Mouse (Mus musculus): ENCODE data around the gene Raly.
A peak's percentile ranks its signal among the peaks of the same experiment; 100 is the strongest.

Gene Raly

GRCm38 (mm10) chr2:154790656-154791483 lies at the start of gene Raly, which contains the start of gene a:
Gene Raly, plus strand, starts transcription at chr2:154791096.
Gene a, plus strand, starts transcription at chr2:154791402.
- DNase-seq (ENCODE audit: low spot score) = peak; percentile 97

GRCm38 (mm10) chr2:154742911-154743819 lies 47.7 kb upstream of the Raly start:
- no peak for DNase-seq (ENCODE audit: low spot score)

DNA sequence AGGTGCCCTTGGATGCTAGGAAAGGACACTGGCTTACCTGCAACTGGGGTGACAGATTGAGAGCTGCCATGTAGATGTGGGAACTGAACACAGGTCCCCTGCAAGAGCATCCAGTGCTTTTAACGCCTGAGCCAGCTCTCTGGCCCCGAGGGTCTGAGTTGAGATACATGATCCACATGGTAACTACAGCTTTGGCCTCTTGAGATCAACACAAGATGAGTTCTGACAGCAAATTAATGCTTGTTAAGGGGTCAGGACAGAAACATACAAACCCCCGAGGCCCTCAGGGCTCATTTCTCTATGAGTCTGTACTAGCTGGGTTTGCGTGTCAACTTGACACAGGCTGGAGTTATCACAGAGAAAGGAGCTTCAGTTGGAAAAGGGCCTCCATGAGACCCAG lies 47.0 kb upstream of the Raly start:
- no peak for DNase-seq (ENCODE audit: low spot score)

GRCm38 (mm10) chr2:154748383-154748782 lies 42.5 kb upstream of the Raly start:
- DNase-seq (ENCODE audit: low spot score) = no peak

- DNase-seq (ENCODE audit: low spot score) = no peak
Measured at GRCm38 (mm10) chr2:154749046-154750036, 41.6 kb upstream of the Raly start.

DNA sequence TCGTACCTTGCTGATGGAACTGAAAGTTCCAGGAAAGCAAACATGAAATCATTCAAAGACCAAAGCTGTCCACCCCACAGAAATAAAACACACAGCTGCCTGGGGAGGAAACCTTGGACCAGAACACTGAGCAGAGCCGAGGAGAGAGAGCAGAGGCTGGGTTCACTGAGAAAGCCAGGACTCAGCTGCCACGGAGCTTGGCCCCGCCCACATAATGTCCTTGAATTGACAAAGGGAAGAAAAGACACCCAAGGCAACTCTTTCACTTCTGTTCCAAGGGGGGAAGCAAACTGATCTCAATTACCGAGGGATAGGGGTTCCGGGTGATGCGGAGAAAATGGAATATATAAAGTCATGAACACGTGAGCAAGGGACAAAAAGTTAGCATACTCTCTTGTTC lies 39.0 kb upstream of the Raly start:
- no peak for DNase-seq (ENCODE audit: low spot score)

DNA sequence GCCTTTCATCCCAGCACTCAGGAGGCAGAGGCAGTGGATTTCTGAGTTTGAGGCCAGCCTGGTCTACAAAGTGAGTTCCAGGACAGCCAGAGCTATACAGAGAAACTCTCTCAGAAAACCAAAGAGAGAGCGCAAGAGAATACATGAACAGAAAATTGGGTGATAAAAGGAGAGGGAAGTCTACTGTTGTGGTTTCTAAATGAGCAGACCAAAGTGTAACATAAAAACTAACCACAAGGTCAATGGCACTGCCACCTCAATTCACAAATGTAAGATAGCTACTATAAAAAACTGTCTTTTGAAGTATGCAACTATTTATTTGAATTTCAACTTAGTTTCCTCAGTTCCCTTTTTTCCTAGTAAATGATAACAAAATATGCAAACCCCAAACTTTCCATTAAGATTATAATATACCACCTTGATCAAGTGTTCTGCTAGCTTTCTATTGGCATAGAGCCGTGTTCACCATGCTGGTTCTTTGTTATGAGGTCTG lies 36.8 kb upstream of the Raly start:
- DNase-seq (ENCODE audit: low spot score) = no peak

DNA sequence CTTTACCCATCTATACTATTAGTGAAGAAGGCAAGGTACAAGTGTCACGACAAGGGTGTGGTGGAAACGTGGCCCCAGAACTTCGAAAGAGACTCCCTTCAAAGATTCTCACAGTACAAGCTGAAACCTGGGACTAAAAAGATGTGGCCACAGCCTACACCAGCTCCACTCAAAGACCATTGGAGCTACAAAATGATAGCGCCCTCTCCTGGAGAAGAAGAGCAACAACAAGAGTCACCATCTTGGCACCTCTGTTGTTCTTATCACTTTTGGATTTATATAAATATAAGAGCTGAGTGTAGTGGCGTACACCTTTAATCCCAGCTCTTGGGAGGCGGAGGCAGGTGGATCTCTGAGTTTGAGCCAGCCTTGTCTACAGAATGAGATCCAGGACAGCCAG lies 35.1 kb upstream of the Raly start:
- DNase-seq (ENCODE audit: low spot score) = no peak

DNA sequence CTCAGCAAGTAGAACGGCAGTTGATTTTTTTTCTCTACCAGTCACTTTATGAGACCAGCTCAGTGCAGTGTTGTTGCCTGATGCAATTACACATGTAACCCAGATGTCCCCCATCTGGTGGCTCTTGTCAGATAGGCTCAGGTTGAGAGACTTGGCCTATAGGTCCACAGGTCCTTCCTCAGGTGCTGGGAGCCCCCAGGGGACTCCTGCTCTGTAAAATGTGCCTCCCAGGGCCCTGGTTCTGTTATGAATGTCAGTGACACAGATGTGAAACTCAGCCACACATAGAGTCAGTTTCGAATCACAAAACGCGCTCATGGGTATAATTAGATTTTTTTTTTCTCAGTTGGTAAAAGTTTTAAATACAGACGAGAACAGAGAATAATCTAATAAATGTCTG lies 33.2 kb upstream of the Raly start:
- DNase-seq (ENCODE audit: low spot score) = no peak

GRCm38 (mm10) chr2:154758454-154758853 lies 32.4 kb upstream of the Raly start:
- no peak for DNase-seq (ENCODE audit: low spot score)

- no peak for DNase-seq (ENCODE audit: low spot score)
Measured at GRCm38 (mm10) chr2:154763226-154763625, 27.7 kb upstream of the Raly start.

- no peak for DNase-seq (ENCODE audit: low spot score)
Measured at GRCm38 (mm10) chr2:154764828-154765497, 25.9 kb upstream of the Raly start.

DNA sequence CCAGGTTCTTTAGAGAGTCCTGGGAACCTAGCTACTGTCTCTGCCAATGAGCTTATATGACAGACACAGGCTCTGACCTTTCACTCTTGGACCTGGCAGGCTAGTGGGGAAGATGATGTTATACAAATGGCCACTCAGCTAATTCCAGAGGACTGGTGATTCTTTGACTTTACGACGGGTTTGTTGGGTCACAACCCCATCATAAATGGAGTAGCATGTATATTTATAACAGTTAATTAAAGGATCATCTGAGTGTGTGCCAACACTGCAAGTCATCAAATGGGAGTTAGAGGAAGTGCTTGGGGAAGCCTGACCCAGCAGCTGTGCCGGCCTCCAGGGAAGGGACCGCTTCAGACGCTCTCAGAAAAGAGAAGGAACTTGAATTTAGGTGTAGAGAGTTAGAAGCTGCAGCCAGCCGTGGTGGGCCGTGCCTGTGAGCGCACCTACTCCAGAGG lies 25.3 kb upstream of the Raly start:
- DNase-seq (ENCODE audit: low spot score) = no peak

GRCm38 (mm10) chr2:154767051-154767450 lies 23.8 kb upstream of the Raly start:
- no peak for DNase-seq (ENCODE audit: low spot score)

DNA sequence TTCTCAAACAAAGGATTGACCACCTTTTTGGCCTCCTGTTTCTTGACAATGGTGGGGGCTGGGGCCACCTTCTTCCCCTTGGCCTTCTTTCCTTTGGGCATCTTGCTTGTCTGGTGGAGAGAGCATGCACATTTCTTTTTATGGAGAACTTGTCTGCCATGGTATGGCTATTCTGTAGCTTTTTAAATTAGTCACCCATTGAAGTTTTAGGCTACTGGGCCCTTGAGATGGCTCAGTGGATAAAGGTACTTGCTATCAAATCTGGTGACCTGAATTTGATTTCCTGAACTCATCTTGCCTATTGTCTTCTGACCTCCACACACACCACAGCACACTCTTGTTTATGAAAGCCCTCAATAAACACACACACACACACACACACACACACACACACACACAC lies 21.0 kb upstream of the Raly start, which contains the start of gene Gm14214:
Gene Gm14214 (minus strand): TSS at position 101 of the 400 bp plus-strand sequence.
- no peak for DNase-seq (ENCODE audit: low spot score)

DNA sequence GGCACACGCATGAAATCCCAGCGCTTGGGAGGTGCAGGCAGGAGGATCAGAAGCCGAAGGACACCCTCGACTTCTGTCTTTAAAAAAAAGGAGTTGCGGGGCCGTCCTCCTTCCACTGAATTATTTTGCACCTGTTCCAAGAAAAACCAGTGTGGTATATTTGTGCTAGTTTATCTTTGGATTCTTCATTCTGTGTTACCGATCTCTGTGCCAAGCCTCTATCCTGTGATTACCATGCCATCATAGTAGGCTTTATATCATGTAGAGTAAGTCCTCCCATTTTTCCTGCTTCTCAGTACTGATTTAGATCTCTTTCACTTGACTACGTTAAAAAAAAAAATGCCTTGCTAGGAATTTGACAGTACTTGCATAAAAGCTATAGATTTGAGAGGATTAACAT lies 19.3 kb upstream of the Raly start:
- DNase-seq (ENCODE audit: low spot score) = no peak

GRCm38 (mm10) chr2:154774032-154774431 lies 16.9 kb upstream of the Raly start:
- no peak for DNase-seq (ENCODE audit: low spot score)

DNA sequence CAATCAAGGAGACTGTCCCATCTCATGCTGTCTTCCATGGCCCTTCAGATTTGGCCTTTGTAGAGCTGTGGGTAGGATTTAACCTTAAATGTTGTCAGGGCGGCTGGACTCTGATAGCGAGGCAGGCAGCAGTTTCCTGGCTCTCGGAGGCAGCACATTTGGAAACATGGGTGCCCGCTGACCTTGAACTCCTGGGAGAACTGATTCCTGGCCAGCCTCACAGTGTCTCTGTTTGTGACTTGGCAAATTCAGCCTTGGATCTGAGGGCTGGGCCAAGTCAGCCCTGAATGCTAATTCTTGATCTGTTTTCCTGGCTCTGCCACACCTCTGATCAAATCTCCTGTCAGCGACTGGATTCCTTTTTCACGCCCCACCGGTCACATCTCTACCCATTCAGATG lies 14.4 kb upstream of the Raly start:
- no peak for DNase-seq (ENCODE audit: low spot score)

GRCm38 (mm10) chr2:154779648-154780047 lies 11.2 kb upstream of the Raly start:
- no peak for DNase-seq (ENCODE audit: low spot score)

DNA sequence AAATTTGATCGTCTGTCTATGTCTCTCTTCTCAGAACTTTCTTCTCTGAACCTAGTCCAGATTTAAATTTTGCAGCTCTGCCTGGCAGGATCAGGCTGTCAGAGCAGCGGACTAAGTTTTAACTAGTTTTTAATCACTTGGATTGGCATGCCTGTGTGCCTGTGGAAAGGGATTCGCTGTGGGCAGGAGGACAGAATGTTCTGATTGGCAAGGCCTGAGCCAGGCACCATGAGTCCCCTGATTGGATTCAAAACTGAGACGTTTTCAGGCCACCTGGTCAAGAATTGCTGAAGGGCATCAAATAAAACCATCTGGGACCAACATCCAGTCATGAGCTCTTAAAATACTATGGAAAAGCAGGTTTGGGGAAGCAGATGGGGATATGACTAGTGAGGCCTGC lies 8.5 kb upstream of the Raly start:
- no peak for DNase-seq (ENCODE audit: low spot score)
